Mouse (Mus musculus): ENCODE results near the gene Gys1.

DNA sequence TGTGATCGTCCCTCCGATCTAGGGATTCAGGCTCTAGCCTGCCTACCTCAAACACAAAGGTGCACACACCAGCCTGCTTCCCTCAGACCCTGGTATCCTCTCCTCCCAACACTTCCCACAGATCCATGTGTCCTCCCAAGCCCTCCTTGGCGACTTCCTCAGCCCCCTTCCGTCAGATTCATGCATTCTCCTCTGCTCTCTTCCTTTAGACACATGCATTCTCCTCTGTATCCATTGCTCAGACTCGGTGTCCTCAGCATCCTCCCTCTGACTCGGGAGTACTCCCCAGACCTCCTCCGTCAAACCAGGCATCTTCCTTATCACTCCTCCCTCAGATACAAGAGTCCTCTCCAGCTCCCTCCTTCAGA, 825 bp upstream of the Gys1 start:
- TF ChIP-seq CTCF (IDR thresholded peaks at IDR 0.05; ENCODE audit: extremely low read depth, insufficient read depth, insufficient read length, insufficient replicate concordance) (no peak), POLR2A (IDR thresholded peaks at IDR 0.05; ENCODE audit: low read depth, low read length) (no peak)
